Mouse (Mus musculus) liver, embryonic 16.5 days (tissue): ENCODE measurements around the gene Klc1. TPM values are rescaled to one million over a fixed set of nuclear protein-coding genes. Genes with fewer than 3 reads are reported as not detected.

ENCODE experiments used
- ATAC-seq: fragments of 200-750 bp; cut with Nextera tagmentation; 2 replicates; pipeline ENCODE4 v1.8.0; 2017; ENCODE audit warnings: low read depth, mild to moderate bottlenecking, moderate number of reproducible peaks, moderate library complexity
- H3K27ac ChIP-seq: fragments of 300-500 bp; sonication (generic); 2 replicates; pipeline ENCODE4 v1.5.1; 2014; ENCODE audit warnings: mild to moderate bottlenecking, low read length
- H3K27me3 ChIP-seq: fragments of 300-500 bp; sonication (generic); 2 replicates; pipeline ENCODE4 v1.6.1; 2014; ENCODE audit warnings: low read depth, low read length, mixed read lengths; ENCODE audit not compliant: control insufficient read depth, insufficient read depth
- H3K36me3 ChIP-seq: fragments of 300-500 bp; sonication (generic); 2 replicates; pipeline ENCODE4 v1.6.1; 2014; ENCODE audit warnings: mild to moderate bottlenecking; ENCODE audit not compliant: control insufficient read depth, insufficient read depth
- H3K4me1 ChIP-seq: fragments of 300-500 bp; sonication (generic); 2 replicates; pipeline ENCODE4 v1.6.1; 2014; ENCODE audit warnings: low read depth, low read length, mixed read lengths; ENCODE audit not compliant: control insufficient read depth
- H3K4me2 ChIP-seq: fragments of 300-500 bp; sonication (generic); 2 replicates; pipeline ENCODE4 v1.6.1; 2014; ENCODE audit warnings: low read depth, low read length, mixed read lengths
- H3K4me3 ChIP-seq: fragments of 300-500 bp; sonication (generic); 2 replicates; pipeline ENCODE4 v1.5.1; 2014; ENCODE audit warnings: low read depth, mild to moderate bottlenecking, low read length
- H3K9ac ChIP-seq: fragments of 300-500 bp; sonication (generic); 2 replicates; pipeline ENCODE4 v1.6.1; 2014; ENCODE audit warnings: low read depth, low read length
- H3K9me3 ChIP-seq: fragments of 300-500 bp; sonication (generic); replicated peaks from 2 replicates; pipeline ENCODE4 v1.6.1; 2016; ENCODE audit warnings: low read length; ENCODE audit not compliant: control insufficient read depth
- WGBS: fragments of 180-500 bp; shearing (Covaris S2); extraction: QIAGEN DNeasy Blood & Tissue Kit; methylation state at CpG from one replicate; pipeline ENCODE4 v1.1.7; 2014; ENCODE audit not compliant: insufficient replicate concordance; 5-methylcytosine and 5-hydroxymethylcytosine counted together
- polyA plus RNA-seq: library from polyadenylated mRNA; unstranded; fragments of >200 nt; fragmentation: Nextera tagmentation; extraction: Ambion mirVana; gene quantifications from 2 replicates; pipeline ENCODE4 v1.2.1, GENCODE M21; 2015

Klc1 gene
- polyA plus RNA-seq, 1 experiment from 2014 or later = 14.5 TPM

DNA sequence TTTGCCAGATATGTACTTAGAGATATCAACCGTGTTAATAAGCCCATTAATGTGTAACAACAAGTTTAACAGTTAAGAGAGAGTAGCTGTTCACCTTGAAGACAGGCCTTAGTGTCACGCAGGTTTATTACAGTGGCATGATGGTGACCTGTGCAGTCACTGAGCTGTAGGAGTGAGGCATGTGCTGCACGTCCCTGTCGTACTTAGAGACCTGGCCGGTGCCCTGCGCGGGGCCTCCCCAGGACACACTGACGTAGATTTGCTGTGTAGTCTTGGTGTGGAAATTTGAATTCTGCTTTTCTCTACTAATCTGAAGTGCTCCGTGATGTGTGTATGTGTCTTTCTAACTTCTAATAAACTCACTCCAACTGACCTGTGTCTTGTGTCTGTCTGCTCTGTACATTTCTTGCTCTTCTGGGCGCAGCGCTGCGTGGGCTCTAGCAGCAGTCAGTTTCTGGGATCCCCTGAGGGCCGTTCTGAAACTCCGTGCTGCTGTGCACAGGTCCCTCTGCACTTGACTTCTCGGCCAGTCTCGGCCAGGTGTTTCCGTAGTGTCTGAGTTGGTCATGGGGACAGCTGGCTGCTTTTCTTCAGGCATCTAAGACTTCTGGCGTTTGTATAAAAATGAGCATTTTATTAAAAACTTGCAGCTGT, 36.0 kb downstream of the Klc1 start:
- no peak overlapping the region for H3K9ac ChIP-seq
- H3K4me1 ChIP-seq = peaks cover 7% of the 10 kb centered on the region
- no peak overlapping the region for H3K4me2 ChIP-seq
- ATAC-seq = no peak
- no peak overlapping the region for H3K27ac ChIP-seq
- H3K36me3 ChIP-seq = peaks cover 9% of the 10 kb centered on the region
- WGBS = 86% methylated on average over 18 of the region's 18 CpGs
- no peaks in the 10 kb centered on the region for H3K9me3 ChIP-seq
- H3K4me3 ChIP-seq = no peak overlapping the region
- H3K27me3 ChIP-seq = no peaks in the 10 kb centered on the region

GRCm38 (mm10) chr12:111795180-111795895, 36.7 kb downstream of the Klc1 start:
- WGBS = 87% methylated on average over 28 of the region's 28 CpGs
- Histone ChIP-seq H3K4me1 (peaks cover 7% of the 10 kb centered on the region), H3K9me3 (no peaks in the 10 kb centered on the region), H3K36me3 (peaks cover 9% of the 10 kb centered on the region), H3K4me3 (no peak overlapping the region), H3K9ac (no peak overlapping the region), H3K4me2 (no peak overlapping the region), H3K27ac (no peak overlapping the region), H3K27me3 (no peaks in the 10 kb centered on the region)
- ATAC-seq = no peak

- Histone ChIP-seq H3K4me2 (no peak overlapping the region), H3K36me3 (peaks cover 6% of the 10 kb centered on the region), H3K9ac (no peak overlapping the region), H3K4me3 (no peak overlapping the region), H3K27me3 (no peaks in the 10 kb centered on the region), H3K4me1 (peaks cover 7% of the 10 kb centered on the region), H3K9me3 (no peaks in the 10 kb centered on the region), H3K27ac (no peak overlapping the region)
- no peak for ATAC-seq
- 79% methylated on average over 8 of the region's 8 CpGs for WGBS
These were observed 38.6 kb downstream of the Klc1 start for GRCm38 (mm10) chr12:111797251-111797650.

- H3K4me2 ChIP-seq = no peak overlapping the region
- no peaks in the 10 kb centered on the region for H3K27me3 ChIP-seq
- H3K27ac ChIP-seq = no peak overlapping the region
- 78% methylated on average over 13 of the region's 13 CpGs for WGBS
- H3K4me1 ChIP-seq = peaks cover 7% of the 10 kb centered on the region
- peaks cover 6% of the 10 kb centered on the region for H3K36me3 ChIP-seq
- no peak overlapping the region for H3K4me3 ChIP-seq
- ATAC-seq = no peak
- no peak overlapping the region for H3K9ac ChIP-seq
- no peaks in the 10 kb centered on the region for H3K9me3 ChIP-seq
These were observed 39.8 kb downstream of the Klc1 start for GRCm38 (mm10) chr12:111798493-111798892.

DNA sequence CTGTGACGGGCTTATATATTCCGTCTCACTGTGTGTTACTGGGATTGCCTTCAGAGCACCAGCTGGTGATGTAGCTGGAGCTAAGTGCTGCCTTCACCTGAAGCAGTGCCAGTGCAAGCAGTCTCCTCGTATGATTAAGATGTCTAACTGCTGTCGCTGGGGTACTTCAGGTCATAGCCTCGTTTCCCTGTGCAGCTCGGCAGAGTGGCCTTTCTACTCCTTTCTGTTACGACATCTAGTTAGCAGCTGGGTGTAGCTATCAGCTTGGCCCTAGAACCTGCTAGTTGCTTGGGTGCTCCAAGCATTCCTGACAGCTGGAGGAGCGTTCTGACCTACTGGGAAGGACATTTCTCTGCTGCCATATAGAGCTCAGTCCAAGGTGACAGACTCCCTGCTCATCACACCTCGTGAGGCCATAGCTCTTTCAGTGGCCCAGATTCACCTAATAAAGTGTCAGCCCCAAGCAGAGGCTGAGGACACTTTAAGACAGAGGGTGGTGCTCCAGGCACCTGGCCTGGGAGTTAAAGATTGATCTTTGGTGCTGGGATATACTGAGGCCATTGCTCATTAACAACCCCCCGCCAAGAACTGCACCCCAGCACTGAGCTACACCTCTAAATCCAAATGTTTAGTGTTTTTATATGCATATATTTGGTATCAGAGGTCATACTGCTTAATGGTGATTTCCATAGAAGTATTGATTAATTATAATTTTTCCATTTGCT, 42.0 kb downstream of the Klc1 start:
- no peak overlapping the region for H3K27ac ChIP-seq
- 78% methylated on average over 10 of the region's 10 CpGs for WGBS
- peaks cover 5% of the 10 kb centered on the region for H3K36me3 ChIP-seq

DNA sequence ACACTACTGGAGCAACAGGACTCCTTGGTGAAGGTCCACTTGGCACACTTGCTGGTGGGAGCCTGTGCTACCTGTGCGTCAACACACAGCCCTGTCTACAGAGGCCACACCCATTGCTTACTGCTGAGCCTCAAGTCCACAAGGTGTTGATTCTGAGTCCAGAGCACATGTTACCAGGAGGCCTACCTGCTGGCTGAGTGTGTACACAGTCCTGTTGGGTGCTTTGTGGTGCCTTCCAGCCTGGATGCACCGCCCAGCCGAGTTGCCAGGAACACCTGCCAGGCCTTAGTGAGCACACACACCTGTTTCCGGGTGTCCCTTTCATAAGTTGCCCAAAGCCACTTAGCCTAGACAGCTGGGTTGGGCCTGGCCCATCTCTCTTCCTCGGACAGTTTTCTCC, 44.9 kb downstream of the Klc1 start:
- WGBS = 79% methylated on average over 5 of the region's 5 CpGs
- H3K9me3 ChIP-seq = no peaks in the 10 kb centered on the region
- no peak overlapping the region for H3K27ac ChIP-seq
- peaks cover 8% of the 10 kb centered on the region for H3K36me3 ChIP-seq
- H3K9ac ChIP-seq = no peak overlapping the region
- no peak overlapping the region for H3K4me3 ChIP-seq
- no peak for ATAC-seq
- peaks cover under 1% of the 10 kb centered on the region; the same call in 1 of the 2 replicates for H3K4me1 ChIP-seq
- no peak overlapping the region for H3K4me2 ChIP-seq
- no peaks in the 10 kb centered on the region for H3K27me3 ChIP-seq

More for the DNA sequence above, 42.0 kb downstream of the Klc1 start:
- Histone ChIP-seq H3K27me3 (no peaks in the 10 kb centered on the region), H3K4me2 (no peak overlapping the region), H3K9ac (no peak overlapping the region), H3K9me3 (no peaks in the 10 kb centered on the region), H3K4me1 (no peaks in the 10 kb centered on the region), H3K4me3 (no peak overlapping the region)
- ATAC-seq = no peak

GRCm38 (mm10) chr12:111808775-111809174, 50.1 kb downstream of the Klc1 start:
- H3K4me1 ChIP-seq = peaks cover 27% of the 10 kb centered on the region
- no peaks in the 10 kb centered on the region for H3K27me3 ChIP-seq
- no peak overlapping the region for H3K4me3 ChIP-seq
- H3K9ac ChIP-seq = no peak overlapping the region
- 87% methylated on average over 6 of the region's 6 CpGs for WGBS
- no peak for ATAC-seq
- no peaks in the 10 kb centered on the region for H3K9me3 ChIP-seq
- no peak overlapping the region for H3K27ac ChIP-seq
- H3K36me3 ChIP-seq = peaks cover 12% of the 10 kb centered on the region
- no peak overlapping the region for H3K4me2 ChIP-seq

- no peak for ATAC-seq
- H3K27me3 ChIP-seq = no peaks in the 10 kb centered on the region
- no peaks in the 10 kb centered on the region for H3K9me3 ChIP-seq
- H3K36me3 ChIP-seq = peaks cover 6% of the 10 kb centered on the region
- H3K27ac ChIP-seq = no peak overlapping the region
- WGBS = 8% methylated on average over 9 of the region's 9 CpGs
- no peak overlapping the region for H3K9ac ChIP-seq
- no peak overlapping the region for H3K4me2 ChIP-seq
- no peak overlapping the region for H3K4me3 ChIP-seq
- peaks cover 27% of the 10 kb centered on the region for H3K4me1 ChIP-seq
These were observed 51.1 kb downstream of the Klc1 start for GRCm38 (mm10) chr12:111809762-111810161.

- ATAC-seq = no peak
These were observed 53.4 kb downstream of the Klc1 start for GRCm38 (mm10) chr12:111812075-111812474.

More at GRCm38 (mm10) chr12:111812075-111812474, 53.4 kb downstream of the Klc1 start:
- Histone ChIP-seq H3K27ac (no peak overlapping the region), H3K27me3 (no peaks in the 10 kb centered on the region), H3K9me3 (no peaks in the 10 kb centered on the region), H3K4me1 (peaks cover 49% of the 10 kb centered on the region), H3K4me3 (no peak overlapping the region), H3K36me3 (peaks cover 6% of the 10 kb centered on the region), H3K4me2 (no peak overlapping the region), H3K9ac (no peak overlapping the region)
- WGBS = 80% methylated on average over 13 of the region's 13 CpGs
